Mouse (Mus musculus): ENCODE data around the gene Ndufb11. TPM values are rescaled to one million over a fixed set of nuclear protein-coding genes. Genes with fewer than 3 reads are reported as not detected.

Gene Ndufb11
- total RNA-seq, 2 experiments from 2014 or later, result 677 to 733 TPM

Other genes with a start within 250 kb of the Ndufb11 start
- gene Jade3, start 191.9 kb downstream of the Ndufb11 start, total RNA-seq (2021), result 1 to 10 TPM; 2.0 to 2.3 TPM
- gene Rgn, start 67.8 kb downstream of the Ndufb11 start, total RNA-seq (2021), result under 1 TPM; 0.36 to 0.64 TPM
- gene Rbm10, start 116 bp downstream of the Ndufb11 start, total RNA-seq (2021), result 10 to 100 TPM; 21.2 to 22.0 TPM
- gene Uba1, start 40.7 kb upstream of the Ndufb11 start, total RNA-seq (2021), result 100 to 1,000 TPM; 205 to 246 TPM
- gene Cdk16, start 70.3 kb upstream of the Ndufb11 start, total RNA-seq (2021), result 100 to 1,000 TPM; 133 to 152 TPM
- 1 to 10 TPM; 4.3 to 6.5 TPM for gene Usp11, start 86.3 kb upstream of the Ndufb11 start, total RNA-seq (2021)
- gene Araf, start 180.2 kb upstream of the Ndufb11 start, total RNA-seq (2021), result 10 to 100 TPM; 81.2 to 86.3 TPM

All from heart, postnatal 25 days (tissue).